Mouse (Mus musculus): Measurements from ENCODE around the gene Tubgcp2. TPM values are rescaled to one million over a fixed set of nuclear protein-coding genes. Genes with fewer than 3 reads are reported as not detected.

Gene Tubgcp2
- polyA plus RNA-seq, 1 experiment from 2014 or later: 35.3 TPM

- Histone ChIP-seq H3K4me1 (ENCODE audit: control insufficient read depth, insufficient read depth, low read length) (peaks cover 19% of the 10 kb centered on the region), H3K9me3 (ENCODE audit: control insufficient read depth, low read length) (no peaks in the 10 kb centered on the region), H3K36me3 (ENCODE audit: control insufficient read depth, insufficient read depth, low read length) (no peaks in the 10 kb centered on the region), H3K9ac (ENCODE audit: low read depth, low read length) (no peak overlapping the region), H3K27me3 (replicated peaks; ENCODE audit: control insufficient read depth, insufficient read depth, low read length) (peaks cover 76% of the 10 kb centered on the region), H3K4me2 (ENCODE audit: low read depth, low read length) (peak overlapping the region; percentile 86), H3K27ac (ENCODE audit: low read length) (no peak overlapping the region), H3K4me3 (ENCODE audit: low read length) (peak overlapping the region; percentile 52)
- peak; percentile 58 for ATAC-seq
- WGBS: 2% methylated on average over 34 of the region's 34 CpGs
Measured at GRCm38 (mm10) chr7:140049115-140049689, 12.7 kb upstream of the Tubgcp2 start.

DNA sequence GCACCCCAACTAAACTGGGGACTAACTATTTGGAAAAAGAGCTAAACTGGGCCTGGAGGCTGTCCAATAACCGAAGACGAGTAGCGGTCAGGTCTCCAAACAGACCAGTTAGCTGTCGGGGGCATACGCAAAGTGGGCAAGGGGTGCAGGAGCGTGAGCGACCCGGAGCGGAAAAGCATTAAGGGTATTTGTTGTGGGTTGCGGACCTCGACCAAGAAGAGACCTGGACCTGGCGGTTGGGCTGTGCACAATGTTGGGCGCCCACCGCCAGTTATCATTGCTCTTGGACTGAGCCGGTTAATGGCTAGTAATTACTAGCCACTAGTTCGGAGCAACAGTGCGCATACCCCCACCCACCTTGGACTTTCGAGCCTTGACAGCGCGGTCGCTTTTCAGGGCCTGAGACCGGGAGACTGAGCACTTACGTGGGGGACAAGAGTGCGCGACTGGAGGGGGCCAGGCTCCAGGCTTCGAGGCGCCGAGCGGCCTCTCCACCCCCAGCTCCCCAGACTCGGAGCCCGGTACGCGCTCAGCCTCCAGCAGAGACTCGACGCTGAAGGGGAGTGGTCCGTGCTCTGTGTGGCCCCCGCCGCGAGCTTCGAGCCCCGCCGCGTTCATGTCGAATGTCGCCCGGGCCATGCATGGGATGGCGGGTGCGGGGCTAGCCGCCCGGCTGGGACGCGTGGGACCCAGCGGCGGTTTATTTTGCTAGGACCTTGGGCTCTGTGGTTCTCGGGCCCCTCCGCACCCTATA, 12.1 kb upstream of the Tubgcp2 start, which contains the start of gene Msx3:
Msx3 (minus strand) TSS at position 729 of the 754 bp plus-strand sequence.
- Histone ChIP-seq H3K9ac (ENCODE audit: low read depth, low read length) (0 out of 2 replicates have a peak within 1 kb of the TSS, but pooled peaks have one; percentile 44), H3K9me3 (ENCODE audit: control insufficient read depth, low read length) (no peaks in the 10 kb centered on the region), H3K4me3 (ENCODE audit: low read length) (peak within 1 kb of the TSS; percentile 52), H3K27me3 (replicated peaks; ENCODE audit: control insufficient read depth, insufficient read depth, low read length) (peaks cover 76% of the 10 kb centered on the region), H3K36me3 (ENCODE audit: control insufficient read depth, insufficient read depth, low read length) (no peaks in the 10 kb centered on the region), H3K4me1 (ENCODE audit: control insufficient read depth, insufficient read depth, low read length) (peaks cover 19% of the 10 kb centered on the region), H3K4me2 (ENCODE audit: low read depth, low read length) (peak within 1 kb of the TSS; percentile 86), H3K27ac (ENCODE audit: low read length) (no peak within 1 kb of the TSS)
- peak; percentile 31 for ATAC-seq
- 1% methylated on average over 56 of the region's 56 CpGs for WGBS

DNA sequence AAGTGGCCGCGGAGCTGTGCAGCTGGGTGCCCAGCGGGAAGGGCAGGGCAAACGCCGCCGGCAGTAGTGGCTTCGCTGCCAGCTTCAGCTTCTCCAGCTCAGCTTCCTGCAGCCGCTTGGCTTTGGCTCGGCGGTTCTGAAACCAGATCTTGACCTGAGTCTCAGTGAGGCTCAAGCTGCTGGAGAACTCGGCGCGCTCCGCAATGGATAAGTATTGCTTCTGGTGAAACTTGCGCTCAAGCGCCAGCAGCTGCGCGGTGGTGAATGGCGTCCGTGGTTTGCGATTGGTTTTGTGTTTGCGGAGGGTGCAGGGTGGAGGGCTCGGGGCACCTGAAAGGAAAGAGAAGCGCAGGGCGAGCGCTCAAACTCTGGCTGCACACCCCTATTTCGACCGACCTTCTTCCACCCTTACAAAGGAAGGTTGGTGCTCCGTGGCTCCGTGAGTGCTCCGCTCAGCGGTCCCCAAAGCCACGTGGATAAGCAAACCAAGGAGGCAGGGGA, 11.4 kb upstream of the Tubgcp2 start:
- H3K27ac ChIP-seq (ENCODE audit: low read length): no peak overlapping the region
- WGBS: 1% methylated on average over 33 of the region's 33 CpGs
- H3K36me3 ChIP-seq (ENCODE audit: control insufficient read depth, insufficient read depth, low read length): no peaks in the 10 kb centered on the region
- peaks cover 71% of the 10 kb centered on the region for H3K27me3 ChIP-seq (replicated peaks; ENCODE audit: control insufficient read depth, insufficient read depth, low read length)
- H3K4me3 ChIP-seq (ENCODE audit: low read length): peak overlapping the region; percentile 52
- ATAC-seq: peak; percentile 36; the same call in 1 of the 2 replicates
- peaks cover 19% of the 10 kb centered on the region for H3K4me1 ChIP-seq (ENCODE audit: control insufficient read depth, insufficient read depth, low read length)
- H3K9me3 ChIP-seq (ENCODE audit: control insufficient read depth, low read length): no peaks in the 10 kb centered on the region
- peak overlapping the region; percentile 86 for H3K4me2 ChIP-seq (ENCODE audit: low read depth, low read length)
- H3K9ac ChIP-seq (ENCODE audit: low read depth, low read length): peak overlapping the region; percentile 44; the same call in 1 of the 2 replicates

- no peak for ATAC-seq
- H3K27me3 ChIP-seq (replicated peaks; ENCODE audit: control insufficient read depth, insufficient read depth, low read length): peaks cover 57% of the 10 kb centered on the region
- 75% methylated on average over 4 of the region's 4 CpGs for WGBS
Measured at GRCm38 (mm10) chr7:140045546-140045945, 9.1 kb upstream of the Tubgcp2 start.

DNA sequence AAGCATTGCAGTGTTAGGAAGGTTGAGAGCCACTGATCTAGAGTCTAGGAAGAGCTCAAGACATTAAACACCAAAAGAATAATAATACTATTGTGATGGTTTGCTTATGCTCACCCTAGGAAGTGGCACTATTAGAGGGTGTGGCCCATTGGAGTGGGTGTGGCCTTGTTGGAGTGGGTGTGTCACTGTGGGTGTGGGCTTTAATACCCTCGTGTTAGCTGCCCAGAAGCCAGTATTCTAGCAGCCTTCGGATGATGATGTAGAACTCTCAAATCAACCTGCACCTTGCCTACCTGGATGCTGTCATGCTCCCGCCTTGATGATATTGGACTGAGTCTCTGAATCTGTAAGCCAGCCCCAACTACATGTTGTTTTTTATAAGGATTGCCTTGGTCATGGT, 6.3 kb upstream of the Tubgcp2 start:
- 56% methylated on average over 3 of the region's 3 CpGs for WGBS
- H3K36me3 ChIP-seq (ENCODE audit: control insufficient read depth, insufficient read depth, low read length): no peaks in the 10 kb centered on the region
- no peak overlapping the region for H3K4me3 ChIP-seq (ENCODE audit: low read length)
- H3K4me1 ChIP-seq (ENCODE audit: control insufficient read depth, insufficient read depth, low read length): peaks cover 3% of the 10 kb centered on the region
- 0 out of 2 replicates have a peak, but pooled peaks have one; percentile 38 for ATAC-seq
- no peak overlapping the region for H3K9ac ChIP-seq (ENCODE audit: low read depth, low read length)
- H3K27ac ChIP-seq (ENCODE audit: low read length): no peak overlapping the region
- no peak overlapping the region for H3K4me2 ChIP-seq (ENCODE audit: low read depth, low read length)
- no peaks in the 10 kb centered on the region for H3K9me3 ChIP-seq (ENCODE audit: control insufficient read depth, low read length)
- H3K27me3 ChIP-seq (replicated peaks; ENCODE audit: control insufficient read depth, insufficient read depth, low read length): peaks cover 30% of the 10 kb centered on the region

More at GRCm38 (mm10) chr7:140045546-140045945, 9.1 kb upstream of the Tubgcp2 start:
- no peaks in the 10 kb centered on the region for H3K9me3 ChIP-seq (ENCODE audit: control insufficient read depth, low read length)
- H3K4me2 ChIP-seq (ENCODE audit: low read depth, low read length): no peak overlapping the region
- H3K36me3 ChIP-seq (ENCODE audit: control insufficient read depth, insufficient read depth, low read length): no peaks in the 10 kb centered on the region
- no peak overlapping the region for H3K4me3 ChIP-seq (ENCODE audit: low read length)
- no peak overlapping the region for H3K27ac ChIP-seq (ENCODE audit: low read length)
- H3K4me1 ChIP-seq (ENCODE audit: control insufficient read depth, insufficient read depth, low read length): peaks cover 19% of the 10 kb centered on the region
- H3K9ac ChIP-seq (ENCODE audit: low read depth, low read length): no peak overlapping the region

- Histone ChIP-seq H3K9ac (ENCODE audit: low read depth, low read length) (peak overlapping the region; percentile 84; the same call in 1 of the 2 replicates), H3K4me2 (ENCODE audit: low read depth, low read length) (peak overlapping the region; percentile 92), H3K27me3 (replicated peaks; ENCODE audit: control insufficient read depth, insufficient read depth, low read length) (no peaks in the 10 kb centered on the region), H3K36me3 (ENCODE audit: control insufficient read depth, insufficient read depth, low read length) (no peaks in the 10 kb centered on the region), H3K9me3 (ENCODE audit: control insufficient read depth, low read length) (no peaks in the 10 kb centered on the region), H3K4me3 (ENCODE audit: low read length) (peak overlapping the region; percentile 83), H3K4me1 (ENCODE audit: control insufficient read depth, insufficient read depth, low read length) (peaks cover 12% of the 10 kb centered on the region), H3K27ac (ENCODE audit: low read length) (no peak overlapping the region)
- no peak; the same call in 1 of the 2 replicates for ATAC-seq
- 55% methylated on average over 3 of the region's 3 CpGs for WGBS
Measured at GRCm38 (mm10) chr7:140037171-140037555, 694 bp upstream of the Tubgcp2 start.

- H3K36me3 ChIP-seq (ENCODE audit: control insufficient read depth, insufficient read depth, low read length): 0 out of 2 replicates have a peak, but pooled peaks cover 8% of the 10 kb centered on the region
- no peaks in the 10 kb centered on the region for H3K27me3 ChIP-seq (replicated peaks; ENCODE audit: control insufficient read depth, insufficient read depth, low read length)
- peak overlapping the region; percentile 89; the same call in 1 of the 2 replicates for H3K27ac ChIP-seq (ENCODE audit: low read length)
- peak overlapping the region; percentile 83 for H3K4me3 ChIP-seq (ENCODE audit: low read length)
- ATAC-seq: no peak
- 18% methylated on average over 7 of the region's 7 CpGs for WGBS
- H3K4me1 ChIP-seq (ENCODE audit: control insufficient read depth, insufficient read depth, low read length): peaks cover 12% of the 10 kb centered on the region
- H3K9me3 ChIP-seq (ENCODE audit: control insufficient read depth, low read length): no peaks in the 10 kb centered on the region
- H3K9ac ChIP-seq (ENCODE audit: low read depth, low read length): peak overlapping the region; percentile 84
- H3K4me2 ChIP-seq (ENCODE audit: low read depth, low read length): peak overlapping the region; percentile 92
Measured at GRCm38 (mm10) chr7:140035456-140035855, 1.0 kb downstream of the Tubgcp2 start.

DNA sequence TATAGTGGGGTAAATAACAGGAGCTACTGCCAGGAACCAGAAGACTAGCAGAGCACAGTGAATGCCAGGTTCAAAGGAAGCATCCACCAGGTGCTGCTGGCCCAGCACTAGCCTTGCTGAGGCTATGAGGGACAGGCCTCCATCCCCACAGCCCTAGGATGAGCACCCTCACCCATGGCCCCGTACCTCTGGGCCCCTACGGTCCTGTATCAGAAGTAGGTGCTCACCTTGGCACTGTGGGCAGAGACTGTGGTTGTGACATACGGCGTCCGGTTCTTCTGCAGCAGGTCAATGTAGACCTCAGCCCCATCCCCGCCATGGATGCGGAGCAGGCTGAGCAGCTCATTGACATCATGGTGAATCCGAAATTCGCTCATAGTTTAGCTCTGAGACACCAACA, 3.1 kb downstream of the Tubgcp2 start:
- Histone ChIP-seq H3K27ac (ENCODE audit: low read length) (no peak overlapping the region), H3K4me3 (ENCODE audit: low read length) (no peak overlapping the region), H3K9me3 (ENCODE audit: control insufficient read depth, low read length) (no peaks in the 10 kb centered on the region), H3K4me2 (ENCODE audit: low read depth, low read length) (no peak overlapping the region), H3K27me3 (replicated peaks; ENCODE audit: control insufficient read depth, insufficient read depth, low read length) (no peaks in the 10 kb centered on the region), H3K4me1 (ENCODE audit: control insufficient read depth, insufficient read depth, low read length) (peaks cover 12% of the 10 kb centered on the region), H3K9ac (ENCODE audit: low read depth, low read length) (no peak overlapping the region), H3K36me3 (ENCODE audit: control insufficient read depth, insufficient read depth, low read length) (peaks cover 22% of the 10 kb centered on the region)
- WGBS: 94% methylated on average over 9 of the region's 9 CpGs
- no peak for ATAC-seq

DNA sequence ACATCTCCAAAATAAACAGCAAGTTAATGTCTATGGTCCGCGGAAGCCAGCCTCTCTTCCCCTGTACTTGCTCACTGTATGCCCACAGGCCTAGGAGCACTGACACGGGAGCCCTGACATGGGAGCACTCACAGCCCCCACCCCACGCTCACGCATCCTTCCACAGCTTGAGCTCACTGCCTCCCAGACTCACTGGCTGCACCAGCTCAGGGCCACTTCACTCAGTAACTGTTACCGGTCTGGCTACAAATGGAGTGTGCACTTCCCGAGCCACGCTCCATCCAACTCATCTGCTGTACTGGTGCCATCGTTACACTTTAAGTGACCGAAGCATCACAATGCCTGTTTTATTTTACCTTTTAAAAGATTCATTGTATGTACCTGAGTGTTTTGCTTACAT, 4.1 kb downstream of the Tubgcp2 start:
- H3K4me3 ChIP-seq (ENCODE audit: low read length): no peak overlapping the region
- H3K9me3 ChIP-seq (ENCODE audit: control insufficient read depth, low read length): 0 out of 2 replicates have a peak, but pooled peaks cover 4% of the 10 kb centered on the region
- H3K27me3 ChIP-seq (replicated peaks; ENCODE audit: control insufficient read depth, insufficient read depth, low read length): no peaks in the 10 kb centered on the region
- peaks cover 11% of the 10 kb centered on the region for H3K4me1 ChIP-seq (ENCODE audit: control insufficient read depth, insufficient read depth, low read length)
- H3K9ac ChIP-seq (ENCODE audit: low read depth, low read length): no peak overlapping the region
- H3K36me3 ChIP-seq (ENCODE audit: control insufficient read depth, insufficient read depth, low read length): peaks cover 27% of the 10 kb centered on the region
- 94% methylated on average over 10 of the region's 10 CpGs for WGBS
- H3K4me2 ChIP-seq (ENCODE audit: low read depth, low read length): no peak overlapping the region
- no peak overlapping the region for H3K27ac ChIP-seq (ENCODE audit: low read length)
- no peak for ATAC-seq

Data from intestine, embryonic 16.5 days (tissue).